Mouse (Mus musculus) ES-E14 (cell line): ENCODE measurements around the gene Serpinb9c. TPM values are rescaled to one million over a fixed set of nuclear protein-coding genes. Genes with fewer than 3 reads are reported as not detected.
"Not testable (repeated sequence)": the region's sequence is repeated elsewhere in the genome, so short reads cannot be mapped to it uniquely, and the experiment has no call there.

Experiments
- DNase-seq: peaks from one replicate; pipeline ENCODE4 v3.0.0-alpha.2; 2013; ENCODE audit warnings: low read depth, low spot score
- H3K27ac ChIP-seq: 2 replicates; pipeline ENCODE4 v1.5.1; 2012; ENCODE audit warnings: low read depth, mild to moderate bottlenecking, low read length, moderate library complexity, mixed read lengths; ENCODE audit not compliant: poor library complexity, insufficient read depth, severe bottlenecking
- H3K36me3 ChIP-seq: 2 replicates; pipeline ENCODE4 v1.6.1; 2012; ENCODE audit warnings: mild to moderate bottlenecking, low read length, moderate library complexity, mixed read lengths; ENCODE audit not compliant: control insufficient read depth, poor library complexity, insufficient read depth, severe bottlenecking
- H3K4me1 ChIP-seq, 2 experiments: fragments of 150-350 bp in 1 of 2; sonication (generic) in 1 of 2; 2 replicates each; pipeline ENCODE4 v1.6.1; 2012; ENCODE audit warnings: low read length in 2 of 2, mild to moderate bottlenecking in 1 of 2, mixed read lengths in 1 of 2; ENCODE audit not compliant: control insufficient read depth in 2 of 2, insufficient read depth in 2 of 2, poor library complexity in 1 of 2
- H3K4me3 ChIP-seq, 2 experiments: fragments of 150-350 bp in 1 of 2; sonication (generic) in 1 of 2; 2 replicates each; pipeline ENCODE4 v1.5.1; 2012; ENCODE audit warnings: low read length in 2 of 2, low read depth in 1 of 2, mild to moderate bottlenecking in 1 of 2, mixed read lengths in 1 of 2; ENCODE audit not compliant: insufficient read depth in 1 of 2, poor library complexity in 1 of 2, severe bottlenecking in 1 of 2
- H3K9ac ChIP-seq: 2 replicates; pipeline ENCODE4 v1.6.1; 2012; ENCODE audit warnings: low read depth, mild to moderate bottlenecking, low read length, mixed read lengths; ENCODE audit not compliant: poor library complexity, insufficient read depth, severe bottlenecking
- H3K9me3 ChIP-seq: fragments of 150-350 bp; sonication (generic); 2 replicates; pipeline ENCODE4 v1.6.1; 2012; ENCODE audit warnings: low read depth, mild to moderate bottlenecking, low read length; ENCODE audit not compliant: control insufficient read depth, insufficient read depth
- CHD2 ChIP-seq: IDR thresholded peaks from 2 replicates; pipeline ENCODE4 v1.6.1; 2014; ENCODE audit warnings: mild to moderate bottlenecking, low read depth, low read length, inconsistent platforms
- HCFC1 ChIP-seq: IDR thresholded peaks from 2 replicates; pipeline ENCODE4 v1.6.1; 2012; ENCODE audit warnings: low read length, inconsistent platforms, borderline replicate concordance; ENCODE audit not compliant: insufficient read depth
- MAFK ChIP-seq: IDR thresholded peaks from 2 replicates; pipeline ENCODE4 v1.6.1; 2014; ENCODE audit warnings: mild to moderate bottlenecking, low read depth, low read length, inconsistent platforms; ENCODE audit not compliant: insufficient read depth
- ZC3H11A ChIP-seq: IDR thresholded peaks from 2 replicates; pipeline ENCODE4 v1.6.1; 2012; ENCODE audit warnings: low read depth, mild to moderate bottlenecking, inconsistent platforms, low read length, borderline replicate concordance
- ZNF384 ChIP-seq: IDR thresholded peaks from 2 replicates; pipeline ENCODE4 v1.6.1; 2012; ENCODE audit warnings: low read depth, low read length, inconsistent platforms
- in situ Hi-C, 2 experiments: fragments of 600-800 bp; cut with MboI; formaldehyde crosslinking; loops; one replicate each; pipeline ENCODE4 v1.15.1; 2025; ENCODE audit warnings: low sequenced_read_pairs in 2 of 2, inconsistent platforms in 1 of 2; ENCODE audit not compliant: unreplicated experiment in 2 of 2
- total RNA-seq: library from RNA; depleted of rRNA; stranded (reverse); fragments of 300-350 nt; gene quantifications from 2 replicates; pipeline ENCODE4 v1.2.3, GENCODE M21; 2012; rRNA removed

The Serpinb9c gene
- total RNA-seq, result 1.1 TPM in 1 of 2 replicates, not detected in the other

DNA sequence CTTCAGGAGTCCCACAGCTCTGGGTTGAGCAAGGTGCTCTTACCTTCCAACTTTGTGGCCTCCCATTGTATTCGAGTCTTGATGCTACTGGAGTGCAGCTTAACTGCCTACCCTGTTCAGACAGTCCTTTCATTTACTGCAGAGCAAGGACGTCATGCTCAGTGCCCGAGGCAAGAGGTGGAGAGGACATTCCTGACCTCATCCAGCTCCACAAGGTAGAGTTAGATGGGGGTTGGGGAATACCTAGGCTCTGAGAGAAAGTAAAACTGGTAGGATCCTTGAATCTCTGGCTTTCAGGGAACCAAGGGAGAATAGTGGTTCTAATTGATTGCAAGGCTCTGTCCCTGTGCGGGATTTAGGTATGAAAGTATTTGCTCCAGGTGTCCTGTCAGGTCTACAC, at the start of gene Serpinb9c:
Gene Serpinb9c (minus strand): TSS at position 101 of the 400 bp plus-strand sequence.
- DNase-seq, result no peak

DNA sequence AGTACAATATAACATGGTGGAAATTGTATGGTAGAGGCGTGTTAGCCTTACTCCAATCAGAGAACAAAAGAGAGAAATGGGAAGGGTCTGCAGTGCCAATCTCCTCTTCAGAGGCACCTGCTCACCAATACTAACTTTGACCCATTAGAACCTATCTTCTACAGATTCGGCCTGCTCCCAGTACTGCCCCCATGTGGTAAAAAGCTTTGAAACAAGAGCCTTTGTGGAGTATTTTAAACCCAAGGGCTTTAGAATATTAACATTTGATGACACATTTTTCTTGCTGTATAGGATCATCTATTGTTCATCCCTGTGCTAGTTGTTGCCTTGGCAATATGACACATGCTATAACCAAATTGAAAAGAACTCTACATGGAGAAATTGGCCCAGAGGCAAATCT, 40.2 kb upstream of the Serpinb9c start:
- H3K27ac ChIP-seq, result no peak overlapping the region
- H3K4me3 ChIP-seq, result no peak overlapping the region
- no peaks in the 10 kb centered on the region for H3K9me3 ChIP-seq
- H3K4me1 ChIP-seq, result no peaks in the 10 kb centered on the region
- TF ChIP-seq ZC3H11A, result 0 out of 2 replicates have a peak, but pooled peaks have one; percentile 12
- TF ChIP-seq ZNF384, result no peak
- no peaks in the 10 kb centered on the region for H3K36me3 ChIP-seq
- peak; percentile 17 for DNase-seq
- in situ Hi-C loops, result no loop called here
- no peak overlapping the region for H3K9ac ChIP-seq

More for the DNA sequence above, at the start of gene Serpinb9c:
- in situ Hi-C loops, result no loop called here
- Histone ChIP-seq H3K27ac (no peak within 1 kb of the TSS), H3K4me1 (no peaks in the 10 kb centered on the region), H3K4me3 (no peak within 1 kb of the TSS), H3K36me3 (no peaks in the 10 kb centered on the region), H3K9me3 (no peaks in the 10 kb centered on the region), H3K9ac (no peak within 1 kb of the TSS)
- TF ChIP-seq CHD2 (no peak), HCFC1 (no peak), MAFK (no peak), ZC3H11A (no peak), ZNF384 (no peak)

- Histone ChIP-seq H3K36me3 (no peaks in the 10 kb centered on the region), H3K9me3 (no peaks in the 10 kb centered on the region), H3K9ac (no peak within 1 kb of the TSS), H3K27ac (no peak within 1 kb of the TSS), H3K4me1 (no peaks in the 10 kb centered on the region), H3K4me3 (no peak within 1 kb of the TSS)
- no peak for TF ChIP-seq HCFC1
- no peak for TF ChIP-seq MAFK
- TF ChIP-seq ZC3H11A, result no peak
- TF ChIP-seq ZNF384, result no peak
- TF ChIP-seq CHD2, result no peak
- DNase-seq, result no peak
- in situ Hi-C loops, result no loop called here
These were observed 33.1 kb upstream of the Serpinb9c start, which contains the start of gene Serpinb9d for GRCm38 (mm10) chr13:33192659-33193058. Gene Serpinb9d, plus strand, starts transcription at chr13:33192959.

GRCm38 (mm10) chr13:33190486-33190885, 30.9 kb upstream of the Serpinb9c start:
- H3K27ac ChIP-seq, H3K36me3 ChIP-seq, H3K9me3 ChIP-seq, DNase-seq, H3K4me3 ChIP-seq, in situ Hi-C loops, H3K9ac ChIP-seq, H3K4me1 ChIP-seq: not testable (repeated sequence)

DNA sequence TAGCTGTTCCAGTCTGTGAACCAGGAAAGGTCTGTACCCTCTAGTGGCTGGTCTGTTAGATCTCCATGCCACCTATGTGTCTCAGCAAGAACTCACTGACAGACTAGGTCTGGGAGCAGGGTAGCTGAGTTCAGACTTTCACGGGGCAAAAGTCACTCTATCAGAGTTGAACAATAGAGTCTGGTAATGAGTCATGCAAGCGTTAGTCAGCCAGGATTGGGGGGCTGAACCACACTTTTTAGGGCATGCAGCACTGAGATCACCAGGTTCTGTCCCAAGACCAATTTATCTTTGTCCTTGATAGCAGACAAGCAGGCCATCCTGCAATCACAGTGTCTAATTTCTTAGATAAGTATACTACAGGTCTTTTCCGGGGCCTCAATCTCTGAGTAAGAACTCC, 18.1 kb downstream of the Serpinb9c start:
- H3K36me3 ChIP-seq, result no peaks in the 10 kb centered on the region
- H3K4me3 ChIP-seq, result no peak overlapping the region
- H3K27ac ChIP-seq, result no peak overlapping the region
- in situ Hi-C loops, result no loop called here
- no peak overlapping the region for H3K9ac ChIP-seq
- no peak for DNase-seq
- no peaks in the 10 kb centered on the region for H3K4me1 ChIP-seq
- TF ChIP-seq HCFC1 (no peak), ZC3H11A (no peak), CHD2 (no peak), ZNF384 (no peak), MAFK (no peak)
- H3K9me3 ChIP-seq, result no peaks in the 10 kb centered on the region
